Comparison of ENCODE assay signal across 9 mouse cellular contexts in genomic region chr9:107624951-107625350, GRCm38 (mm10). TPM values are rescaled to one million over a fixed set of nuclear protein-coding genes. Genes with fewer than 3 reads are reported as not detected.
DNase-seq lines count a peak whose midpoint lies in the region; ATAC-seq lines count a peak whose summit lies in the region.
"Had no signal": no experiment of that assay in that cellular context is flagged by ENCODE, and none has a peak within 500 bp of the region (broad histone marks: within the 10 kb centered on the region; RNA-seq: fewer than 3 reads in every experiment).

No protein-coding gene starts in this region.

- no peak overlapping the region for H3K4me3 ChIP-seq in heart, embryonic 15.5 days
- H3K4me3 ChIP-seq in hindbrain, embryonic 12.5 days, result no peak overlapping the region
- no peak overlapping the region for H3K4me3 ChIP-seq in midbrain, embryonic 13.5 days (replicated peaks)

- H3K27me3 ChIP-seq in heart, embryonic 15.5 days, result no peaks in the 10 kb centered on the region
- no peaks in the 10 kb centered on the region for H3K27me3 ChIP-seq in hindbrain, embryonic 12.5 days
- no peaks in the 10 kb centered on the region for H3K27me3 ChIP-seq in midbrain, embryonic 13.5 days
- H3K27me3 ChIP-seq: Patski had no signal

- no peak for DNase-seq in heart, adult 18-20 months
- DNase-seq in brain, adult 2 months (ENCODE audit: low read depth, low spot score), result peak; percentile 37
- no peak for DNase-seq in adrenal gland, postnatal 36 days
- DNase-seq in ovary, adult 18-20 months (ENCODE audit: low spot score), result no peak
- DNase-seq in left cerebral cortex, adult 11 months (ENCODE audit: low spot score), result no peak

- H3K4me1 ChIP-seq in heart, embryonic 15.5 days (replicated peaks), result peaks cover 89% of the 10 kb centered on the region
- H3K4me1 ChIP-seq in hindbrain, embryonic 12.5 days, result peaks cover 56% of the 10 kb centered on the region
- H3K4me1 ChIP-seq in midbrain, embryonic 13.5 days (replicated peaks), result peaks cover 60% of the 10 kb centered on the region

- peak overlapping the region; percentile 25 for H3K9ac ChIP-seq in heart, embryonic 15.5 days
- H3K9ac ChIP-seq in hindbrain, embryonic 12.5 days, result peak overlapping the region; percentile 33; the same call in 1 of the 2 replicates
- peak overlapping the region; percentile 36; the same call in 1 of the 2 replicates for H3K9ac ChIP-seq in midbrain, embryonic 13.5 days (replicated peaks)

- peak overlapping the region; percentile 12; the same call in 1 of the 2 replicates for H3K4me2 ChIP-seq in heart, embryonic 15.5 days
- no peak overlapping the region for H3K4me2 ChIP-seq in hindbrain, embryonic 12.5 days (replicated peaks)
- no peak overlapping the region for H3K4me2 ChIP-seq in midbrain, embryonic 13.5 days (replicated peaks)

- WGBS in heart, embryonic 15.5 days, result 85% methylated on average over 3 of the region's 3 CpGs
- WGBS in hindbrain, embryonic 12.5 days, result 80% methylated on average over 3 of the region's 3 CpGs
- 74% methylated on average over 3 of the region's 3 CpGs for WGBS in midbrain, embryonic 13.5 days

- peak overlapping the region; percentile 89 for H3K27ac ChIP-seq in heart, embryonic 15.5 days
- peak overlapping the region; percentile 23 for H3K27ac ChIP-seq in hindbrain, embryonic 12.5 days
- H3K27ac ChIP-seq in midbrain, embryonic 13.5 days, result peak overlapping the region; percentile 61

- no peak for ATAC-seq in heart, embryonic 15.5 days (replicated peaks; ENCODE audit: insufficient number of reproducible peaks, insufficient read depth, low FRiP score, low read depth)
- no peak for ATAC-seq in hindbrain, embryonic 12.5 days (ENCODE audit: low FRiP score)
- ATAC-seq in midbrain, embryonic 13.5 days, result no peak
- ATAC-seq: Patski had no signal

- no peaks in the 10 kb centered on the region for H3K9me3 ChIP-seq in heart, embryonic 15.5 days (replicated peaks)
- H3K9me3 ChIP-seq in hindbrain, embryonic 12.5 days (replicated peaks), result no peaks in the 10 kb centered on the region
- no peaks in the 10 kb centered on the region for H3K9me3 ChIP-seq in midbrain, embryonic 13.5 days

- peaks cover 26% of the 10 kb centered on the region for H3K36me3 ChIP-seq in heart, embryonic 15.5 days
- peaks cover 41% of the 10 kb centered on the region for H3K36me3 ChIP-seq in hindbrain, embryonic 12.5 days
- H3K36me3 ChIP-seq in midbrain, embryonic 13.5 days, result peaks cover 39% of the 10 kb centered on the region

RNA-seq across cellular contexts. Expression of gene Gnai2, which starts 10.2 kb away (rescaled TPM):
- 367 and 431 TPM in 2 replicates for polyA plus RNA-seq in heart, embryonic 15.5 days (2015; fragmentation: Nextera tagmentation; extraction: Ambion mirVana)
- total RNA-seq in heart, adult 18-20 months (2021), result 100 to 1,000 TPM; 241 to 253 TPM
- 516 and 531 TPM in 2 replicates for polyA plus RNA-seq in hindbrain, embryonic 12.5 days (2016; fragmentation: Nextera tagmentation; extraction: Ambion mirVana)
- polyA plus RNA-seq in midbrain, embryonic 13.5 days (2015; fragmentation: Nextera tagmentation; extraction: Ambion mirVana), result 399 and 416 TPM in 2 replicates
- total RNA-seq in adrenal gland, postnatal 36 days (2021), result 100 to 1,000 TPM; 221 to 245 TPM

RNA-seq across cellular contexts. Expression of gene Sema3b, which starts 15.9 kb away (rescaled TPM):
- polyA plus RNA-seq in heart, embryonic 15.5 days (2015; fragmentation: Nextera tagmentation; extraction: Ambion mirVana), result 9.7 and 10.7 TPM in 2 replicates
- 10 to 100 TPM; 20.4 to 22.9 TPM for total RNA-seq in heart, adult 18-20 months (2021)
- 5.1 TPM in 2 replicates for polyA plus RNA-seq in hindbrain, embryonic 12.5 days (2016; fragmentation: Nextera tagmentation; extraction: Ambion mirVana)
- 2.3 and 2.7 TPM in 2 replicates for polyA plus RNA-seq in midbrain, embryonic 13.5 days (2015; fragmentation: Nextera tagmentation; extraction: Ambion mirVana)
- total RNA-seq in adrenal gland, postnatal 36 days (2021), result 1 to 10 TPM; 4.6 to 8.4 TPM

RNA-seq across cellular contexts. Expression of gene Ifrd2, which starts 37.5 kb away (rescaled TPM):
- polyA plus RNA-seq in heart, embryonic 15.5 days (2015; fragmentation: Nextera tagmentation; extraction: Ambion mirVana), result 31.7 and 45.7 TPM in 2 replicates
- total RNA-seq in heart, adult 18-20 months (2021), result 10 to 100 TPM; 48.5 to 48.8 TPM
- 19.5 and 21.9 TPM in 2 replicates for polyA plus RNA-seq in hindbrain, embryonic 12.5 days (2016; fragmentation: Nextera tagmentation; extraction: Ambion mirVana)
- polyA plus RNA-seq in midbrain, embryonic 13.5 days (2015; fragmentation: Nextera tagmentation; extraction: Ambion mirVana), result 13.5 and 14.7 TPM in 2 replicates
- total RNA-seq in adrenal gland, postnatal 36 days (2021), result 10 to 100 TPM; 37.8 to 43.1 TPM

RNA-seq across cellular contexts. Expression of gene Hyal3, which starts 44.3 kb away (rescaled TPM):
- 0.68 and 0.82 TPM in 2 replicates for polyA plus RNA-seq in heart, embryonic 15.5 days (2015; fragmentation: Nextera tagmentation; extraction: Ambion mirVana)
- under 1 TPM; 0.28 to 0.37 TPM for total RNA-seq in heart, adult 18-20 months (2021)
- 1.2 and 1.4 TPM in 2 replicates for polyA plus RNA-seq in hindbrain, embryonic 12.5 days (2016; fragmentation: Nextera tagmentation; extraction: Ambion mirVana)
- polyA plus RNA-seq in midbrain, embryonic 13.5 days (2015; fragmentation: Nextera tagmentation; extraction: Ambion mirVana), result 1.1 and 1.8 TPM in 2 replicates
- total RNA-seq in adrenal gland, postnatal 36 days (2021), result 1 to 10 TPM in 1 of 2 experiments, under 1 TPM in 1; 0.99 to 1.6 TPM

RNA-seq across cellular contexts. Expression of gene Slc38a3, which starts 44.4 kb away (rescaled TPM):
- polyA plus RNA-seq in heart, embryonic 15.5 days (2015; fragmentation: Nextera tagmentation; extraction: Ambion mirVana), result 2.5 and 3.6 TPM in 2 replicates
- 10 to 100 TPM; 48.3 to 61.0 TPM for total RNA-seq in heart, adult 18-20 months (2021)
- 12.5 and 12.9 TPM in 2 replicates for polyA plus RNA-seq in hindbrain, embryonic 12.5 days (2016; fragmentation: Nextera tagmentation; extraction: Ambion mirVana)
- 18.7 and 22.0 TPM in 2 replicates for polyA plus RNA-seq in midbrain, embryonic 13.5 days (2015; fragmentation: Nextera tagmentation; extraction: Ambion mirVana)
- total RNA-seq in adrenal gland, postnatal 36 days (2021), result 1 to 10 TPM in 1 of 2 experiments, under 1 TPM in 1; 0.30 to 1.0 TPM

Comparison
In these comparisons a context has a peak if more than half of its experiments do, and no peak if none do; other contexts are left out.
1. H3K27ac ChIP-seq: peak in every context shown above with its lines; median percentile 89 in heart, embryonic 15.5 days; 61 in midbrain, embryonic 13.5 days; 23 in hindbrain, embryonic 12.5 days.